Mouse (Mus musculus) pancreas, adult 10 weeks (tissue): ENCODE results near the gene Trip4. TPM values are rescaled to one million over a fixed set of nuclear protein-coding genes. Genes with fewer than 3 reads are reported as not detected.

ENCODE experiments used
- polyA plus RNA-seq: library from polyadenylated mRNA; stranded (reverse); fragments of 350-450 nt; fragmentation: Illumina TruSeq; extraction: RNeasy Lipid Tissue Mini Kit (QIAGEN cat#74804); gene quantifications from one replicate; pipeline ENCODE4 v1.2.3, GENCODE M21; 2015; ENCODE audit warnings: low read depth, low replicate concordance; ENCODE audit not compliant: insufficient read depth

Gene Trip4
- polyA plus RNA-seq, result 3.6 TPM

DNA sequence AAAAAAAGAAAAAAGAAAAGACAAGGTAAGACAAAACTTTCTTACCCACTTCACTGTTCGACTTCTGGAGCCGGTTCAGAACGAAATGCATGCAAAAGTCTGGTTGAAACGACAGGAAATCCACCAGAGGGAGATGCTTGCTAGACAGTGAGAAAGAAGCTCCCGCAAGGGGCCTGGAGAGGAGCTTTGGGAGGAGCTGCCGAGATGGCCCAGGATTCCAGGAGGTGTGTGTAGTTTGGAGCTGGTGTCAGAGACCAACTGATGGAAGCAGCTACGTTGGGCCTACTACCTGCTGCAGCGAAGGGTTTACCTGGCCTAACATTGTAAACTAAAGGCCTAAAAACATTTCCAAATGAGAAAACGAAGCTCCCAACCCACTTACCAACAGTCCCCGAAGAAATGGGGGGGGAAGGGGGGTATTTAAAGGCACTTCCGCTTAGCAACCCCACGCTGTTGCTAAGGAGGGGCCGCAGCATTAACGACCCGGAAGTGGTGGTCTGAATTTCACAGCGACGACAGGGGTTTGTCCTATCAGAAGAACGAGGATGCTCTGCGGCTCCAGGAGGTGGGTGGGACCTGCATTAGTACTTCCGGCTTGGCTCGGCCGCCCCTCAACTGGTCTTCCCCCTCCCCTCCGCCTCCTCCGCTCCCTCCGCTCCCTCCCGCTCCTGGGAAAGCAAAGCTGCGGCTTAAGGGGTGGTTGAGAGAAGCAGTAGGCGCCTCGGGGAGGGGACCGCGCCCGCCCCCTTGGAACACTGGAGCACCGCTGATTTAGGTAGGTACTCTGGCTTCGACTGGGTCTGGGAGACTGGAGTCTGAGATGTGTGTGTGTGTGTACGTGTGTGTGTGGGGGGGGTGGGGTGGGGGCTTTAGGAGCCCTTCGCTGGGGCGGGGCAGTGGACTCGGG lies at the start of gene Trip4, which contains the start of gene Csnk1g1:
Gene Trip4, minus strand, starts transcription at position 401 of the 907 bp plus-strand sequence.
Gene Csnk1g1, plus strand, starts transcription at position 531 of the 907 bp plus-strand sequence.

DNA sequence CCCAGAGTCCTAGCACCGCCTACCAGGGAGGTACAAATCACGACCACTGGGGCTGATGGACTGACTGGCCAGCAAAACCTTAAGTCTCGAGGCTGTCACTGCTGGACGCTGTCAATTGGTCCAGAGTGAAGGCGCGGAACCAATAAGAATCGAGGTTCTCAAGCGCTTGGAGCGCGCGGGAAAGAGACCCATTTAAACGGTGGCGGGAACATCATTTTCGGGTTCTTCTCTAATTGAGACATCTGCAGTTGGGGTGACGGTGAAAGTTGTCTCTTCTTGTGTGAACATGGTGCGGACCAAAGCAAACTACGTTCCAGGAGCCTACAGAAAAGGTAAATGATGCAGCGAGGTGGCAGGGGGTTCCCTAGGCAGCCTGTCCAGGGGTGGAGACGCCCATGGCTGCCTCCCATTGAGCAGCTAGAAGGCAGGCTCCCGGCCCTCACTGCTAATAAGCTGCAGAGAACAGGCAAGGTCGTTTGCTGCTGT lies 18.4 kb downstream of the Trip4 start, which contains the start of gene Pclaf:
Gene Pclaf, plus strand, starts transcription at position 95 of the 486 bp plus-strand sequence.

DNA sequence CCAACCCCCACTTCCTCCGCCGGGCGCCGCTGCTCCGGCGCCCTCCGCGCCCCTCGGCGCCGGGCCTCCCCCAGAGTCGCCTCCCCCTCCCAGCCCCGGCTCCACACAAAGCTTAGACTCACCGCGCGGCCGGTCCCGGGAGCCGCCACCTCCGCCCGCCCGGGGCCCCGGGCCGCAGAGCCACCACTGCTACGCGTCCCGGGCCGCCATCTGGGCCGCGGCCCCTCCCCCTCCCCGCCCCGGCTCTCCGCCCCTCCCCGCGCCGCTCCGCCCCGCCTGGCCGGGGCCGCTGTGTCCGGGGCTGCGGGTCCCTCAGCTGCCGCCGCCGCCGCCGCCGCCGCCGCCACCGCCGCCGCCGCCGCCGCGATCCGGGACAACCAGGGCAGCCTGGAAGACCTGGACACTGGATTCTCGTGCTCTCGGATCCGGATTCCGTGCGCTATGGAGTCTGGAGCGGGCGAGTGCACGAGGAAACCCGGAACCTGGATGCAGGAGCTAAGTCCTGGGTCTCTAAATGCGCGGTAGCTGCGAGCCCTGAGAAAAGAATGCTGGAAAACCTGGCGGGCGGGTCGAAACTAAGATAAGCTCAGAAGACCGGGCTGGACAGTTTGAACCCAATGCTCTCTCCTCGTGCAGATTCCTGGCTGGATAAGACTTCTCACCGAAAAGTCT lies 81.1 kb downstream of the Trip4 start, which contains the start of gene Zfp609:
Gene Zfp609, minus strand, starts transcription at position 221 of the 672 bp plus-strand sequence.

Other genes with a start within 250 kb of the Trip4 start
- 32.7 TPM for gene Oaz2, start 240.8 kb downstream of the Trip4 start, polyA plus RNA-seq
- 5.2 TPM for gene Zfp609, start 81.2 kb downstream of the Trip4 start, polyA plus RNA-seq
- not detected for gene Pclaf, start 18.6 kb downstream of the Trip4 start, polyA plus RNA-seq
- gene Csnk1g1, start 130 bp upstream of the Trip4 start, polyA plus RNA-seq, result 4.0 TPM
- 285 TPM for gene Ppib, start 151.4 kb upstream of the Trip4 start, polyA plus RNA-seq
- not detected for gene Snx22, start 160.9 kb upstream of the Trip4 start, polyA plus RNA-seq
- gene Snx1, start 217.8 kb upstream of the Trip4 start, polyA plus RNA-seq, result 16.4 TPM
- gene Ciao2a, start 217.8 kb upstream of the Trip4 start, polyA plus RNA-seq, result 9.5 TPM
- gene Dapk2, start 249.4 kb upstream of the Trip4 start, polyA plus RNA-seq, result 1.9 TPM